Mouse (Mus musculus): Measurements from ENCODE around the gene B3gnt3. TPM values are rescaled to one million over a fixed set of nuclear protein-coding genes. Genes with fewer than 3 reads are reported as not detected.

Gene B3gnt3
- total and polyA plus RNA-seq, 2 experiments from 2014 or later, result 6.4 to 8.7 TPM

- H3K9me3 ChIP-seq (replicated peaks; ENCODE audit: control insufficient read depth, low read length), result no peaks in the 10 kb centered on the region
- peaks cover 36% of the 10 kb centered on the region for H3K4me1 ChIP-seq (ENCODE audit: control insufficient read depth, insufficient read depth)
- H3K4me2 ChIP-seq (ENCODE audit: low read depth, low read length), result no peak overlapping the region
- no peak for TF ChIP-seq EP300 (IDR thresholded peaks at IDR 0.05; ENCODE audit: low read depth)
- no peak for TF ChIP-seq CTCF (IDR thresholded peaks at IDR 0.05; ENCODE audit: low read depth)
- no peak overlapping the region for H3K9ac ChIP-seq (replicated peaks; ENCODE audit: low read depth, low read length)
- DNase-seq (ENCODE audit: low spot score) (no peak), ATAC-seq (ENCODE audit: insufficient read depth, low read depth) (no peak)
- 0 out of 2 replicates have a peak, but pooled peaks cover 4% of the 10 kb centered on the region for H3K27me3 ChIP-seq (ENCODE audit: control insufficient read depth, insufficient read depth, low read length)
- no peak overlapping the region for H3K4me3 ChIP-seq (ENCODE audit: low read depth, low read length)
- H3K27ac ChIP-seq (ENCODE audit: low read depth), result no peak overlapping the region
- H3K36me3 ChIP-seq (replicated peaks; ENCODE audit: control insufficient read depth, insufficient read depth, low read length), result no peaks in the 10 kb centered on the region
- WGBS, result 69% methylated on average over 5 of the region's 5 CpGs
Measured at GRCm38 (mm10) chr8:71667256-71667655, 34.3 kb downstream of the B3gnt3 start.

GRCm38 (mm10) chr8:71666855-71667254 is 34.7 kb downstream of the B3gnt3 start:
- Histone ChIP-seq H3K4me3 (ENCODE audit: low read depth, low read length) (no peak overlapping the region), H3K9me3 (replicated peaks; ENCODE audit: control insufficient read depth, low read length) (no peaks in the 10 kb centered on the region), H3K36me3 (replicated peaks; ENCODE audit: control insufficient read depth, insufficient read depth, low read length) (no peaks in the 10 kb centered on the region), H3K4me1 (ENCODE audit: control insufficient read depth, insufficient read depth) (peaks cover 32% of the 10 kb centered on the region), H3K4me2 (ENCODE audit: low read depth, low read length) (no peak overlapping the region), H3K27me3 (ENCODE audit: control insufficient read depth, insufficient read depth, low read length) (0 out of 2 replicates have a peak, but pooled peaks cover 4% of the 10 kb centered on the region), H3K27ac (ENCODE audit: low read depth) (no peak overlapping the region), H3K9ac (replicated peaks; ENCODE audit: low read depth, low read length) (no peak overlapping the region)
- WGBS, result 55% methylated on average over 1 of the region's 1 CpGs
- DNase-seq (ENCODE audit: low spot score) (no peak), ATAC-seq (ENCODE audit: insufficient read depth, low read depth) (no peak)
- TF ChIP-seq CTCF (IDR thresholded peaks at IDR 0.05; ENCODE audit: low read depth) (no peak), EP300 (IDR thresholded peaks at IDR 0.05; ENCODE audit: low read depth) (no peak)

GRCm38 (mm10) chr8:71665331-71666130 is 36.1 kb downstream of the B3gnt3 start:
- H3K4me3 ChIP-seq (ENCODE audit: low read depth, low read length), result peak overlapping the region; percentile 25
- H3K4me2 ChIP-seq (ENCODE audit: low read depth, low read length), result peak overlapping the region; percentile 49
- peak; percentile 46 for ATAC-seq (ENCODE audit: insufficient read depth, low read depth)
- no peak overlapping the region for H3K9ac ChIP-seq (replicated peaks; ENCODE audit: low read depth, low read length)
- peaks cover 11% of the 10 kb centered on the region for H3K27me3 ChIP-seq (ENCODE audit: control insufficient read depth, insufficient read depth, low read length)
- no peak overlapping the region for H3K27ac ChIP-seq (ENCODE audit: low read depth)
- H3K36me3 ChIP-seq (replicated peaks; ENCODE audit: control insufficient read depth, insufficient read depth, low read length), result no peaks in the 10 kb centered on the region
- peak; percentile 50 for DNase-seq (ENCODE audit: low spot score)
- peaks cover 22% of the 10 kb centered on the region for H3K4me1 ChIP-seq (ENCODE audit: control insufficient read depth, insufficient read depth)
- 7% methylated on average over 20 of the region's 22 CpGs for WGBS
- TF ChIP-seq CTCF (IDR thresholded peaks at IDR 0.05; ENCODE audit: low read depth) (no peak), EP300 (IDR thresholded peaks at IDR 0.05; ENCODE audit: low read depth) (no peak)
- H3K9me3 ChIP-seq (replicated peaks; ENCODE audit: control insufficient read depth, low read length), result no peaks in the 10 kb centered on the region

GRCm38 (mm10) chr8:71660325-71661120 is 41.1 kb downstream of the B3gnt3 start:
- 10% methylated on average over 36 of the region's 36 CpGs for WGBS
- peak; percentile 61 for ATAC-seq (ENCODE audit: insufficient read depth, low read depth)

GRCm38 (mm10) chr8:71659751-71660150 is 41.8 kb downstream of the B3gnt3 start:
- no peaks in the 10 kb centered on the region for H3K36me3 ChIP-seq (replicated peaks; ENCODE audit: control insufficient read depth, insufficient read depth, low read length)
- H3K9me3 ChIP-seq (replicated peaks; ENCODE audit: control insufficient read depth, low read length), result no peaks in the 10 kb centered on the region
- H3K9ac ChIP-seq (replicated peaks; ENCODE audit: low read depth, low read length), result no peak overlapping the region
- H3K4me3 ChIP-seq (ENCODE audit: low read depth, low read length), result no peak overlapping the region
- H3K4me2 ChIP-seq (ENCODE audit: low read depth, low read length), result no peak overlapping the region
- ATAC-seq (ENCODE audit: insufficient read depth, low read depth) (no peak), DNase-seq (ENCODE audit: low spot score) (no peak)
- 45% methylated on average over 1 of the region's 1 CpGs for WGBS
- TF ChIP-seq EP300 (IDR thresholded peaks at IDR 0.05; ENCODE audit: low read depth) (no peak), CTCF (IDR thresholded peaks at IDR 0.05; ENCODE audit: low read depth) (no peak)
- H3K4me1 ChIP-seq (ENCODE audit: control insufficient read depth, insufficient read depth), result no peaks in the 10 kb centered on the region
- peaks cover 54% of the 10 kb centered on the region for H3K27me3 ChIP-seq (ENCODE audit: control insufficient read depth, insufficient read depth, low read length)
- H3K27ac ChIP-seq (ENCODE audit: low read depth), result no peak overlapping the region

More at GRCm38 (mm10) chr8:71660325-71661120, 41.1 kb downstream of the B3gnt3 start:
- no peaks in the 10 kb centered on the region for H3K36me3 ChIP-seq (replicated peaks; ENCODE audit: control insufficient read depth, insufficient read depth, low read length)
- H3K4me2 ChIP-seq (ENCODE audit: low read depth, low read length), result no peak overlapping the region
- no peak overlapping the region for H3K4me3 ChIP-seq (ENCODE audit: low read depth, low read length)
- H3K4me1 ChIP-seq (ENCODE audit: control insufficient read depth, insufficient read depth), result no peaks in the 10 kb centered on the region
- H3K9me3 ChIP-seq (replicated peaks; ENCODE audit: control insufficient read depth, low read length), result no peaks in the 10 kb centered on the region
- peaks cover 47% of the 10 kb centered on the region for H3K27me3 ChIP-seq (ENCODE audit: control insufficient read depth, insufficient read depth, low read length)
- peak; percentile 94 for TF ChIP-seq CTCF (IDR thresholded peaks at IDR 0.05; ENCODE audit: low read depth)
- TF ChIP-seq EP300 (IDR thresholded peaks at IDR 0.05; ENCODE audit: low read depth), result no peak
- no peak overlapping the region for H3K9ac ChIP-seq (replicated peaks; ENCODE audit: low read depth, low read length)
- peak; percentile 83 for DNase-seq (ENCODE audit: low spot score)
- no peak overlapping the region for H3K27ac ChIP-seq (ENCODE audit: low read depth)
